Mouse (Mus musculus) spleen, postnatal 36 days (tissue): ENCODE measurements around the gene Olfr406.

Experiments
- DNase-seq, 2 experiments: peaks; one replicate each; pipeline ENCODE4 v3.0.0; 2022; ENCODE audit warnings: low spot score in 2 of 2, mixed read lengths in 1 of 2

The Olfr406 gene

GRCm38 (mm10) chr11:74259508-74259907 is at the start of gene Olfr406:
Gene Olfr406 (plus strand): TSS chr11:74259808.
- no peak for DNase-seq

GRCm38 (mm10) chr11:74211279-74211678 is 48.3 kb upstream of the Olfr406 start, which contains the start of gene Olfr43:
Gene Olfr43 (minus strand): TSS chr11:74211379.
- no peak for DNase-seq

GRCm38 (mm10) chr11:74241201-74241600 is 18.4 kb upstream of the Olfr406 start:
- no peak for DNase-seq

- no peak for DNase-seq
These were observed 23.8 kb downstream of the Olfr406 start, which contains the start of gene Olfr59 for GRCm38 (mm10) chr11:74283436-74283835. Gene Olfr59 (plus strand): TSS chr11:74283736.

GRCm38 (mm10) chr11:74287256-74287655 is 27.6 kb downstream of the Olfr406 start:
- no peak for DNase-seq
